Mouse (Mus musculus): ENCODE measurements around the gene Sigirr. TPM values are rescaled to one million over a fixed set of nuclear protein-coding genes. Genes with fewer than 3 reads are reported as not detected.

The Sigirr gene
- 2.0 and 2.2 TPM in 2 replicates for polyA plus RNA-seq (2016; fragmentation: Nextera tagmentation; extraction: Ambion mirVana)

DNA sequence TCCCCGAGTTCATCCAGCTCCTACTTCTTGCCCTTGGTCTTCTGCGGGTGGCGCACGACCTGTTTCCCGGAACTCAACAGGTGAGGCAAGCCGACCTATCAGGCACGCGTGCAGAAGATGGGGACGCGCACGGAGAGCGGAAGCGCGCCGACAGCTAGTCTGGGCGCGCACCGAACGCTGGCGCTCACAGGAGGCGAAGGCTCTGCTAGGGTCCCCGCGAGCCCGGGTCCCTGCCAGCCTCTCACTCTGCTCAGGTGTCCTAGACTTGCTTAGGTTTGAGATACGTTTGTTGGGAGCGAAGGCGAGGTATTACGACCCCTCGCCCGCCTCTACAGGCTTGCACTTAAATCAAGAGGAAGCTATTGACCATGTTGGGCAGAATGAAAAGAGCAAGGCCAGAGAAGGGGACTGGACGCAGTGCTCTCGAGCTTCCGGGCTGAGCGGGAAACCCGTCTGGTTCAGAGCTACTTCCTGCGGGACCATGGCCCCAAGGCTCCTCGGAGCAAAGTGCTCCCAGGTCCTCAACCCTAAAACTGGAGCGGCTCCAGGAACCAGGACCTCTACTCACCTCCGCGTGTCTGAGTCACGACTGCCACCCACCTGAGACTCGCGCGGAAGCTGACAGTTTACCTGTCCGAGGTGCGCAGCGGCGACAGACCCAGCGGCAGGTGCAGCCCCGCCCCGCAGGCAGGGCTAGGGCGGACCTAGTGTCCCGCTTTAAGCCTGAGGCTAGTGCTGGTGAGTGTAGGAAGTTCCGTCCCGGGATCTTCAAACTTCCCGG, at the start of gene Sigirr:
TSS of gene Sigirr (minus strand) at position 662 of the 781 bp plus-strand sequence.
- no peaks in the 10 kb centered on the region for H3K36me3 ChIP-seq (replicated peaks)
- no peaks in the 10 kb centered on the region for H3K9me3 ChIP-seq
- peaks cover 21% of the 10 kb centered on the region for H3K4me1 ChIP-seq
- H3K27ac ChIP-seq = peak within 1 kb of the TSS; percentile 49; the same call in 1 of the 2 replicates
- 1% methylated on average over 56 of the region's 56 CpGs for WGBS
- peaks cover 65% of the 10 kb centered on the region for H3K27me3 ChIP-seq (ENCODE audit: poor library complexity, severe bottlenecking)
- DNase-seq (ENCODE audit: extremely low spot score, low spot score) = peak; percentile 35
- peak within 1 kb of the TSS; percentile 55 for H3K4me3 ChIP-seq

DNA sequence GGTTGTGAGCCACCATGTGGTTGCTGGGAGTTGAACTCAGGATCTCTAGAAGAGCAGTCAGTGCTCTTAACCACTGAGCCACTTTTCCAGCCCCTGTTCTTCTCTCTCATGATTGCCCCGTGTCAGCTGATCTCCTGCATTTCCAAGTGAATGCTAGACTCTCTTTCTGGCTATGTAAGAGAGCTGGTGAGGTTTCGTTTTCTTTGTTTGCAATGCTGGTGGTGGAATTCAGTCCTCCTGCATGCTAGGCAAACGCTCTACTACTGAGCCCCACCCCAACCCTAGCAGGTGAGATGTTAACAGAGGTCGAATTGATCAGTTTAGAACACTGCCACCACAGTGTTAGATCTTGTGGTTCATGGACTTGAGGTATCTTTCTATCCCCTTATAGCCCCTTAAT, 48.3 kb upstream of the Sigirr start:
- no peak overlapping the region for H3K27ac ChIP-seq
- H3K4me1 ChIP-seq = no peaks in the 10 kb centered on the region
- DNase-seq (ENCODE audit: extremely low spot score, low spot score) = no peak
- H3K27me3 ChIP-seq (ENCODE audit: poor library complexity, severe bottlenecking) = no peaks in the 10 kb centered on the region
- no peak overlapping the region for H3K4me3 ChIP-seq
- H3K36me3 ChIP-seq (replicated peaks) = peaks cover 88% of the 10 kb centered on the region
- 87% methylated on average over 4 of the region's 4 CpGs for WGBS
- H3K9me3 ChIP-seq = no peaks in the 10 kb centered on the region

DNA sequence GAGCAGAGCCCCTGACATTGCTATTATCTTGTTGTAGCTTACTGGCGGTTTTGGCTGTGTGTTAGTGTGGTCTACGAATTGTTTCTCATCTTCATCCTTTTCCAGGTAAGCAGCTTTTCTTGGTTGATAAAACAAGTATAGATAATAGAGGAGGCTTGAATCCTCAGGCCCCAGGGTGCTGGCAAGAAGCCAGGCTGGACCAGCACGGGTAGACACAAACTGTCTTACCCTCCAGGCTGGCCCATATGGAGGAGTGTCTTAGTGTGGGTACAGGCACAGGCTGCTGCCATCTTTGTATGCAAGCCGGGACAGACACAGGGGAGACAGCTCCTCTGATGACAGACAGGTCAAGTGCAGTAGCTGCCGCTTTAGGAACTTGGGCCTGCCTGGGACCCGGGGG, 46.7 kb upstream of the Sigirr start:
- Histone ChIP-seq H3K27ac (no peak overlapping the region), H3K36me3 (replicated peaks) (peaks cover 88% of the 10 kb centered on the region), H3K27me3 (ENCODE audit: poor library complexity, severe bottlenecking) (no peaks in the 10 kb centered on the region), H3K4me3 (no peak overlapping the region), H3K9me3 (no peaks in the 10 kb centered on the region), H3K4me1 (no peaks in the 10 kb centered on the region)
- WGBS = 92% methylated on average over 6 of the region's 6 CpGs
- no peak for DNase-seq (ENCODE audit: extremely low spot score, low spot score)

DNA sequence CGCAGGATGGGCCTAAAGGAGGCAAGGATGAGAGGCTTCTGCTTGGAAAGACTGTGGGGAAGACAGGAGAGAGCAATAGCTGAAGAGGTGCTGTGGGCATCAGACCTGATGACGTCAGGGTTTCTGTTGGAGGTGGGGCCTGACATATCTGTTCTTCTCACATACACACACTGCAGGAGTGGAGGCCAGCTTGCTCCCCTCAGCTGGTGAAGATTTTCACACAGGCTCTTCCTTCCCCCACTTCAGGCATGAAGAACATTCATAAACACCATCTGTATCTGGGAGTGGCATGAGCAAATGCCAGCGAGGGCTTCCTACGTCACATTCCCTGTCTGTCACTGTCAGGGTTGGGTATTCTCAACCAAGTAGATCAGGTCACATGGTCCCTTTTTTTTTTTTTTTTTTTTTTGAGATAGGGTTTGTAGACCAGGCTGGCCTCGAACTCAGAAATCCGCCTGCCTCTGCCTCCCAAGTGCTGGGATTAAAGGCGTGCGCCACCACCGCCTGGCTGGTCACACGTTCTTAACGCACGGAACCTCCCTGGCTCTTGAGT, 45.7 kb upstream of the Sigirr start:
- Histone ChIP-seq H3K27ac (no peak overlapping the region), H3K36me3 (replicated peaks) (peaks cover 82% of the 10 kb centered on the region), H3K4me1 (no peaks in the 10 kb centered on the region), H3K4me3 (no peak overlapping the region), H3K27me3 (ENCODE audit: poor library complexity, severe bottlenecking) (no peaks in the 10 kb centered on the region), H3K9me3 (no peaks in the 10 kb centered on the region)
- WGBS = 95% methylated on average over 12 of the region's 12 CpGs
- no peak for DNase-seq (ENCODE audit: extremely low spot score, low spot score)

DNA sequence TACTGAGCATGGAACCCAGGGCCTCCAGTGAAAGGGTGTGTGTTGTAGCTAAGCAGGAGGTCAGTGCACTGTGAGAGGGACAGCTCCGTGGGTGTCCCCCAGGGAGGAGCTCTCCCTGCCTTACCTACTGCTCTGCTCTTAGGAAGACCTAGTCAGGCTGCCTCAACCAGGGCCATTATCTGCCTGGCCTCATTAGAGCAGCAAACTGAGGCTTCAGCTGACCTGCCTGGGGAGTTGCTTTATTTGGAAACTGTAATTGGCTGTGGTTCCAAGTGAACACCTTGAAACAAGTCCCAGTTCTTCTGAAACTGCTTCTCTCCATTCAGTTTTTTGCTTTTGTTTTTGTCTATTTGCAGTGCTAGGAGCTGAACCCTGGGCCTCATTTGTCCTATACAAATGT, 45.0 kb upstream of the Sigirr start:
- Histone ChIP-seq H3K27me3 (ENCODE audit: poor library complexity, severe bottlenecking) (no peaks in the 10 kb centered on the region), H3K36me3 (replicated peaks) (peaks cover 75% of the 10 kb centered on the region), H3K9me3 (no peaks in the 10 kb centered on the region), H3K27ac (no peak overlapping the region), H3K4me3 (no peak overlapping the region), H3K4me1 (no peaks in the 10 kb centered on the region)
- no peak for DNase-seq (ENCODE audit: extremely low spot score, low spot score)
- WGBS = 68% methylated on average over 1 of the region's 1 CpGs

DNA sequence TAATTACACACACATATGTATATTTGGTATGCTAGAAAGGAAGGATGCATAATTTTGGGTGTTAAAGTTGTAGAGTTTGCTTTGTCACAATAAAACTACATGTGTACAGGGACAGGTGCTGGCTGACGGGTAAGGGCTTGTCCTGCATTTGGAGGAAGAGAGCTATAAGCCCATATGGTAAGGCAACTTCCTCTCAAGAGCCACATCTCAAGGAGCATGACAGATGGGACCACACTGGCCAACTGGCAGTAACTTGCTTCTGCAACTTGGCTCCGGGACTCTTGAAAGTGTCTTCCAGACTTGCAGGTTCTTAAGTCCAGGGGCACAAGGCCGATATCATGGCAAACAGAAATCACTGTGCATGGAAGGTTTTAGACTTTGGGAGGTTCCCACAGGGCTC, 44.3 kb upstream of the Sigirr start:
- H3K9me3 ChIP-seq = no peaks in the 10 kb centered on the region
- no peak overlapping the region for H3K27ac ChIP-seq
- H3K4me3 ChIP-seq = no peak overlapping the region
- DNase-seq (ENCODE audit: extremely low spot score, low spot score) = no peak
- no peaks in the 10 kb centered on the region for H3K4me1 ChIP-seq
- peaks cover 82% of the 10 kb centered on the region for H3K36me3 ChIP-seq (replicated peaks)
- WGBS = 93% methylated on average over 3 of the region's 3 CpGs
- H3K27me3 ChIP-seq (ENCODE audit: poor library complexity, severe bottlenecking) = no peaks in the 10 kb centered on the region

DNA sequence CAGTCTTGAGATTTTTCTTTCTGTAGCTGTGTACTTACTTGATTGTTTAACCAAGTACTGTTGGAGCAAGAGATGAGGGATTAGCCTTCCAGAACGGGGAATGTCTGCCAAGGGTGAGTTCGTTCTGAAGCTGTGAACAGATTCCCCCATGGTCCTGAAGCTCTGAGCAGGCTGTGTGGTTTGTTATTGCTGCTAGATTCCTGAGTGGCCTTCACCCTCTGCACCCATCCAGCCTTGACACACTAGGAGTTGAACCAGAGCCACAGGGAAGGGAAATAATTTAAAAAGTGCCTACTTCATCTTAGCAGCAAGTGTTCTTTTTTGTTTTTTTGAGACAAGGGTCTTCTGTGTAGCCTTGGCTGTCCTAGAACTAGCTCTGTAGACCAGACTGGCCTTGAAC, 43.5 kb upstream of the Sigirr start:
- Histone ChIP-seq H3K27ac (no peak overlapping the region), H3K27me3 (ENCODE audit: poor library complexity, severe bottlenecking) (no peaks in the 10 kb centered on the region), H3K4me3 (no peak overlapping the region), H3K4me1 (no peaks in the 10 kb centered on the region), H3K9me3 (no peaks in the 10 kb centered on the region), H3K36me3 (replicated peaks) (peaks cover 86% of the 10 kb centered on the region)
- WGBS = 91% methylated on average over 2 of the region's 2 CpGs
- DNase-seq (ENCODE audit: extremely low spot score, low spot score) = no peak

DNA sequence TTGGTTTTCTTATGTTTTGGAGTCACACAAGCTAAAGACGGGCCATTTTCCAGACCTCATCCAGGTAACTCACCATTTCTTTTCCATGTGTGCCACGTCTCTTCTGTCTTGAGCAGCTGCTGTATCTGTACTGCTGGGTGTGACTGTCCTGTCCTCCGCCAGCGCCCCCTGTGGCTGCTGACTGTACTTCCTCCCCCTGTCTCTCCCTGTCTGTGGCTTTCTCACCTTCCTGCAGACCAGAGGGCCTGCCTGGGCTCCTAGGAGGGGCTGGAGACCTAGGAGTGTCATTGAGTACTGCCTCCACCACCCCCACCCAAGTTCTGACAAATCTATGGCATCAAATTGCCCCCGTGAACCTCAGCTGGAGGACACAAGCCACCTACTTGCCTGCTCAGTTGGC, 42.7 kb upstream of the Sigirr start:
- Histone ChIP-seq H3K27me3 (ENCODE audit: poor library complexity, severe bottlenecking) (no peaks in the 10 kb centered on the region), H3K4me3 (no peak overlapping the region), H3K36me3 (replicated peaks) (peaks cover 87% of the 10 kb centered on the region), H3K9me3 (no peaks in the 10 kb centered on the region), H3K4me1 (no peaks in the 10 kb centered on the region), H3K27ac (no peak overlapping the region)
- WGBS = 55% methylated on average over 5 of the region's 5 CpGs
- no peak for DNase-seq (ENCODE audit: extremely low spot score, low spot score)

DNA sequence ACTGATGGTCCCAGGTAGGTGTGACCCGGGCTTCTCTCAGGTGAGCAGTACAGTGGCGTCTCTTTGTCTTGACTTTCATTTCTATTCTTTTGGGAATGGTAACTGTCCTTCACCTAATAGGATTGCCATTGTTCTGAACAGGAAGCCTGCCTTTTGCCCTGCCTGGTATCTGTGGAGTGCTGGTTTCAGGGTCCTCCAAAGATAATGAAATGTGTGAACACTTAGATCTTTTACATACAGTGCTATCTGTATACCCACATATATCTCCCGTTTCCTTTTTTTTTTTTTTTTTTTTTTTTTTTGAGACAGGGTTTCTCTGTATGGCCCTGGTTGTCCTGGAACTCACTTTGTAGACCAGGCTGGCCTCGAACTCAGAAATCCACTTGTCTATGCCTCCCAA, 41.0 kb upstream of the Sigirr start:
- 90% methylated on average over 4 of the region's 4 CpGs for WGBS
- no peaks in the 10 kb centered on the region for H3K9me3 ChIP-seq
- no peak for DNase-seq (ENCODE audit: extremely low spot score, low spot score)
- H3K4me3 ChIP-seq = no peak overlapping the region
- H3K4me1 ChIP-seq = no peaks in the 10 kb centered on the region
- no peaks in the 10 kb centered on the region for H3K27me3 ChIP-seq (ENCODE audit: poor library complexity, severe bottlenecking)
- H3K27ac ChIP-seq = no peak overlapping the region
- H3K36me3 ChIP-seq (replicated peaks) = peaks cover 87% of the 10 kb centered on the region

DNA sequence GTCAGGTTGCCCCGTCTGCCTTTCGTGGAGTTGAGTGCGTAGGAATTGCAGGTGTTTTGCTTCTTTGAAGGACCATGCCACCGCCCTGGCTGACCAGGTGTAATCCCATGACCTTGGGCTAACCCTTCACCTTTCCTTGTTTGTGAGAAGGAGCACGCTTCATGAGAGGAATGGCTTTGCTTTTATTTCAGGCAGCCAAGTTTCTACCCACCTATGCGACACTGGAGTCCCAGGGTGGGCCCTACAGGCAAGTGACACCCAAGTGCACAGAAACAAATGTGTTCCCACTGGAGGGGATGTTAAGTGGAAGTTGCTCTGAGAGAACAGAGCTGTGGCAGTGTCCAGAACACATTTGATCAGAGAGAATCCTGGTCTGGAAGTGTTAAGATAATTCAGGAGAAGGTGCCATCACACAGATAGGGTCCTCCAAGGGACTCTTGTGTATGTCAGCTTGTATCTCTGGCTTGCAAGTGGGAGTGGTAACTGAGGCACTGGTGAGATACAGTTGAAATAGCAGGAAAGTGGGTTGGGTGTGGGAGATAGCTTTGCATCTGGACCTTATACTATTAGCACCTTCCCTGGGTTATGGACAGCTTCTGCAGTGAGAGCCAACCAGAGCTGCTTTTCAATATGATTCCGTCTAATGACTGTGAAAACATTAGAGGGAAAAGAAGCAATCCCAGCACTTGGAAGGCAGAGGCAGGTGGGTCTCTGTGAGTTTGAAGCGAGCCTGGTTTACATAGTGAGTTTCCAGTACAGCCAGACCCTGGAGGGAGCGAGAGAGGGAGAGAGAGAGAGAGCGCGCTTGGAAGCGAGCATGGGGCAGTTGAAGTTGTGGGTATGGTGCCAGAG, 31.8 kb upstream of the Sigirr start:
- peak overlapping the region; percentile 93 for H3K27ac ChIP-seq
- 57% methylated on average over 12 of the region's 12 CpGs for WGBS
- peak overlapping the region; percentile 87 for H3K4me3 ChIP-seq
- peaks cover 29% of the 10 kb centered on the region for H3K36me3 ChIP-seq (replicated peaks)
- DNase-seq (ENCODE audit: extremely low spot score, low spot score) = no peak
- H3K4me1 ChIP-seq = peaks cover 24% of the 10 kb centered on the region
- H3K9me3 ChIP-seq = no peaks in the 10 kb centered on the region
- H3K27me3 ChIP-seq (ENCODE audit: poor library complexity, severe bottlenecking) = no peaks in the 10 kb centered on the region

DNA sequence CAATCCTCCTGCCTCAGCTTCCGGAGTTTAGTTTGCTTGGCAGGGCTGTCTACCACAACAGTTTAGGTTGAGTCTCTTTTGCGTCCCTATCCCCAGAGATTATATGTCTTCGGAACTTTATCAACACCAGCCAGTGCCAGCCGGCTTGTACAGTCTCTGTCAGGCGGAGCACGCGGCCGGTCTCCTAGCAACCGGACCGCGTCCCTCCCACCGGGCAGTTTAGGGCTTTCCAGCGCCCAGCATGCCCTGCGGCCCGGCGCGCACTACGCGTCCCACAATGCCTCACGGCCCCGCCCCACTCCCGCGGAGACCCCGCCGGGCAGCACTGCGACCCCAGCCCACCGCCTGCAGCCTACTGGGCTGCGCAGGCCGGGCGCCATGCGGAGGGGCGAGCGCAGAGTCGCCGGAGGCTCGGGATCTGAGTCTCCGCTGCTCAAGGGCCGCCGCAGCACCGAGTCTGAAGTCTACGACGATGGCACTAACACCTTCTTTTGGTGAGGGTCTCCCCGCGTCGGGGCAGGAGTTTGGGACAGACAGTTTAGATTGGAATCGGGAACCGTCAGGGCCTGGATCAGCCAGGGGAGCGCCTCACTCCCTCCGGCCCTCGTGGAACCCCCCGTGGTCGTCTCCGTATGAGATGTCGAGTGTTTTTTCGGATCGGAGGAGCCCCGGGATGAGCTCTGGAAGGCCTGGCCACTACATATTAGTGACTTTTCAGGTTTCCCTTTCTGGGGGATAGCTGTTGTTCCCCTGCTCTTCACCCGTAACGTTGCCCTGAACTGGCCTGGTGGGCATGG, 30.9 kb upstream of the Sigirr start:
- Histone ChIP-seq H3K27ac (peak overlapping the region; percentile 93), H3K36me3 (replicated peaks) (peaks cover 20% of the 10 kb centered on the region), H3K9me3 (no peaks in the 10 kb centered on the region), H3K4me3 (peak overlapping the region; percentile 87), H3K4me1 (peaks cover 24% of the 10 kb centered on the region), H3K27me3 (ENCODE audit: poor library complexity, severe bottlenecking) (no peaks in the 10 kb centered on the region)
- DNase-seq (ENCODE audit: extremely low spot score, low spot score) = peak; percentile 94
- under 1% methylated on average over 59 of the region's 59 CpGs for WGBS

DNA sequence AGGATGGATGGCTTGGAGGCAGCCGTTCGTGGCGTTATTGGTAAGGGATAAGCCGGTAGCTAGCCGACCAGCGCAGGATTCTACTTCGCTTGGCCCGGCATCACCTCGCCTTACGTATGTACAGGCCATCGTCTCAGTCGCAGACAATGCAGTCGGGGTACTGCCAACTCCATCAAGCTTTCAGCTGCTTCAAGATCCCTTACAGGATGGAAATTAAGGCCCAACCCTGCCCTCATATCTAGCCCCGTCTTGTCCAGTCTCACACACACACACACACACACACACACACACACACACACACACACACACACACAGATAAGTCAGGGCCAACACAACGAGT, 23.1 kb upstream of the Sigirr start:
- H3K4me3 ChIP-seq = peak overlapping the region; percentile 59
- peak overlapping the region; percentile 86 for H3K27ac ChIP-seq
- no peaks in the 10 kb centered on the region for H3K9me3 ChIP-seq
- peaks cover 1% of the 10 kb centered on the region; the same call in 1 of the 2 replicates for H3K27me3 ChIP-seq (ENCODE audit: poor library complexity, severe bottlenecking)
- DNase-seq (ENCODE audit: extremely low spot score, low spot score) = no peak
- no peaks in the 10 kb centered on the region for H3K36me3 ChIP-seq (replicated peaks)
- WGBS = 3% methylated on average over 15 of the region's 15 CpGs
- H3K4me1 ChIP-seq = peaks cover 12% of the 10 kb centered on the region
